Mouse (Mus musculus): ENCODE results near the gene Asap3. TPM values are rescaled to one million over a fixed set of nuclear protein-coding genes. Genes with fewer than 3 reads are reported as not detected.

Asap3 gene
- 0.21 TPM for total RNA-seq (2023)

GRCm38 (mm10) chr4:136206033-136206893 is at the start of gene Asap3:
Asap3 (plus strand) TSS chr4:136206365.

GRCm38 (mm10) chr4:136172011-136172541 is 34.1 kb upstream of the Asap3 start, which contains the start of gene E2f2:
E2f2 (plus strand) TSS chr4:136172394.

GRCm38 (mm10) chr4:136247729-136248463 is 41.7 kb downstream of the Asap3 start, which contains the start of gene Tcea3:
Tcea3 (plus strand) TSS chr4:136247729.

GRCm38 (mm10) chr4:136284455-136284854 is 78.3 kb downstream of the Asap3 start, which contains the start of gene Zfp46:
Zfp46 (plus strand) TSS chr4:136284683.

Other genes starting within 250 kb of the Asap3 start
- gene Gale, start 242.6 kb upstream of the Asap3 start, total RNA-seq (2023), result 6.6 TPM
- gene Lypla2, start 233.7 kb upstream of the Asap3 start, total RNA-seq (2023), result 105 TPM
- gene Pithd1, start 219.1 kb upstream of the Asap3 start, total RNA-seq (2023), result 40.4 TPM
- 38.8 TPM for gene Eloa, start 184.6 kb upstream of the Asap3 start, total RNA-seq (2023)
- gene Rpl11, start 152.9 kb upstream of the Asap3 start, total RNA-seq (2023), result 1,119 TPM
- 31.0 TPM for gene Id3, start 62.9 kb upstream of the Asap3 start, total RNA-seq (2023)
- 10.1 TPM for gene E2f2, start 34.0 kb upstream of the Asap3 start, total RNA-seq (2023)
- 0.62 TPM for gene Tcea3, start 41.4 kb downstream of the Asap3 start, total RNA-seq (2023)
- gene Zfp46, start 78.3 kb downstream of the Asap3 start, total RNA-seq (2023), result 10.2 TPM
- 122 TPM for gene Hnrnpr, start 104.6 kb downstream of the Asap3 start, total RNA-seq (2023)
- not detected for gene Htr1d, start 217.2 kb downstream of the Asap3 start, total RNA-seq (2023)

Data from CD4-positive naive resting alpha-beta T cell, adult 57 days (primary cell).